Mouse (Mus musculus): ENCODE results near the gene Greb1.

DNA sequence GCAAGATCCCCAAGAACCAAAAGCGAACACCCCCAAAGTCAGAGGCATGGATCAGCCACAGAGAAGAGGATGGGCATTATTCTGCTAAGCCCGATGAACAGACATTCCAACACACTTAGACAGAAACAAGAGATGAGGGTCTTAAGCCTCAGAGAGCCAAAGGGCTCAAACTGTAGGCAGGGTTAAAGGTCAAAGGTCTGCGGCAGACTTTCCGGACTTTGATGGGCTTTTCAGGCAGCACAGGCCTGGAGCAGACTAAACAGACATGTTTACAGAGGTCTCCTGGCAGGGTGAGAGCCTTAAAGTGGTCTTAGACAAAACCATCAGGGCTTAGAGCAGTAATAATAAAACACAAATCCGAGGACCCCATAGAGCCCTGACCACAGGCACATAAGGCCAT lies 63.4 kb downstream of the Greb1 start:
- TF ChIP-seq CTCF (IDR thresholded peaks at IDR 0.05; ENCODE audit: low read depth) = no peak
- no peak for TF ChIP-seq EP300 (IDR thresholded peaks at IDR 0.05; ENCODE audit: low read depth)

All from liver, embryonic 14.5 days (tissue).